10 mouse cellular contexts compared by ENCODE assay signal in genomic region chr4:99626047-99626844, GRCm38 (mm10). TPM values are rescaled to one million over a fixed set of nuclear protein-coding genes. Genes with fewer than 3 reads are reported as not detected.
DNase-seq lines count a peak whose midpoint lies in the region; ATAC-seq lines count a peak whose summit lies in the region.
"Had no signal": no experiment of that assay in that cellular context is flagged by ENCODE, and none has a peak within 500 bp of the region (broad histone marks: within the 10 kb centered on the region; RNA-seq: fewer than 3 reads in every experiment).

No protein-coding gene starts in this region.

- H3K9me3 ChIP-seq in kidney, embryonic 16.5 days (ENCODE audit: low read length): no peaks in the 10 kb centered on the region
- H3K9me3 ChIP-seq in forebrain, embryonic 15.5 days: no peaks in the 10 kb centered on the region
- no peaks in the 10 kb centered on the region for H3K9me3 ChIP-seq in limb, embryonic 12.5 days
- H3K9me3 ChIP-seq in neural tube, embryonic 14.5 days (ENCODE audit: control insufficient read depth, low read length): no peaks in the 10 kb centered on the region
- H3K9me3 ChIP-seq: megakaryocyte, embryonic 14.5 days had no signal

- no peak for DNase-seq in kidney, postnatal 14 days
- no peak for DNase-seq in right cerebral cortex, adult 2 months (ENCODE audit: low spot score in 2 of 2)
- no peak for DNase-seq in yolk sac, embryonic 10.5 days (ENCODE audit: low spot score)
- DNase-seq in layer of hippocampus, postnatal 14 days (ENCODE audit: low spot score in 2 of 2): no peak

- H3K27ac ChIP-seq in kidney, embryonic 16.5 days (ENCODE audit: low read length): no peak overlapping the region
- H3K27ac ChIP-seq in forebrain, embryonic 15.5 days (replicated peaks): no peak overlapping the region
- H3K27ac ChIP-seq in limb, embryonic 12.5 days: no peak overlapping the region
- no peak overlapping the region for H3K27ac ChIP-seq in neural tube, embryonic 14.5 days (ENCODE audit: low read depth, low read length)

- H3K4me3 ChIP-seq in kidney, embryonic 16.5 days (ENCODE audit: low read length): no peak overlapping the region
- H3K4me3 ChIP-seq in forebrain, embryonic 15.5 days: no peak overlapping the region
- H3K4me3 ChIP-seq in limb, embryonic 12.5 days (replicated peaks): no peak overlapping the region
- H3K4me3 ChIP-seq in neural tube, embryonic 14.5 days (ENCODE audit: low read depth, low read length): no peak overlapping the region
- H3K4me3 ChIP-seq: megakaryocyte, embryonic 14.5 days had no signal

- 0 out of 2 replicates have a peak, but pooled peaks cover 3% of the 10 kb centered on the region for H3K27me3 ChIP-seq in kidney, embryonic 16.5 days (ENCODE audit: insufficient read depth, low read length)
- H3K27me3 ChIP-seq in forebrain, embryonic 15.5 days: peaks cover 16% of the 10 kb centered on the region
- peaks cover 6% of the 10 kb centered on the region; the same call in 1 of the 2 replicates for H3K27me3 ChIP-seq in limb, embryonic 12.5 days
- H3K27me3 ChIP-seq in neural tube, embryonic 14.5 days (ENCODE audit: control insufficient read depth, insufficient read depth, low read length): 0 out of 2 replicates have a peak, but pooled peaks cover 3% of the 10 kb centered on the region

- no peaks in the 10 kb centered on the region for H3K4me1 ChIP-seq in kidney, embryonic 16.5 days (ENCODE audit: insufficient read depth, low read length)
- peaks cover 7% of the 10 kb centered on the region for H3K4me1 ChIP-seq in forebrain, embryonic 15.5 days
- H3K4me1 ChIP-seq in limb, embryonic 12.5 days (replicated peaks): peaks cover 7% of the 10 kb centered on the region
- peaks cover 4% of the 10 kb centered on the region; the same call in 1 of the 2 replicates for H3K4me1 ChIP-seq in neural tube, embryonic 14.5 days (ENCODE audit: control insufficient read depth, insufficient read depth, low read length)
- H3K4me1 ChIP-seq: megakaryocyte, embryonic 14.5 days had no signal

- peak overlapping the region; percentile 29; the same call in 1 of the 2 replicates for H3K4me2 ChIP-seq in kidney, embryonic 16.5 days (replicated peaks; ENCODE audit: low read depth, low read length)
- peak overlapping the region; percentile 36 for H3K4me2 ChIP-seq in forebrain, embryonic 15.5 days (replicated peaks)
- H3K4me2 ChIP-seq in limb, embryonic 12.5 days: peak overlapping the region; percentile 46
- H3K4me2 ChIP-seq in neural tube, embryonic 14.5 days (ENCODE audit: low read depth, low read length): peak overlapping the region; percentile 38; the same call in 1 of the 2 replicates

- H3K9ac ChIP-seq in kidney, embryonic 16.5 days (replicated peaks; ENCODE audit: low read length): no peak overlapping the region
- H3K9ac ChIP-seq in forebrain, embryonic 15.5 days (replicated peaks): no peak overlapping the region
- H3K9ac ChIP-seq in limb, embryonic 12.5 days (replicated peaks): no peak overlapping the region
- H3K9ac ChIP-seq in neural tube, embryonic 14.5 days (replicated peaks; ENCODE audit: low read depth, low read length): no peak overlapping the region

- no peak for ATAC-seq in kidney, embryonic 16.5 days (ENCODE audit: low FRiP score, low TSS enrichment)
- no peak for ATAC-seq in forebrain, embryonic 15.5 days (replicated peaks)
- ATAC-seq in limb, embryonic 12.5 days (ENCODE audit: insufficient number of reproducible peaks, insufficient read depth, low FRiP score, low TSS enrichment, low read depth): no peak
- peak; percentile 49; the same call in 1 of the 2 replicates for ATAC-seq in neural tube, embryonic 14.5 days (ENCODE audit: low read depth)

- H3K36me3 ChIP-seq in kidney, embryonic 16.5 days (ENCODE audit: insufficient read depth, low read length): no peaks in the 10 kb centered on the region
- H3K36me3 ChIP-seq in forebrain, embryonic 15.5 days: no peaks in the 10 kb centered on the region
- no peaks in the 10 kb centered on the region for H3K36me3 ChIP-seq in limb, embryonic 12.5 days
- no peaks in the 10 kb centered on the region for H3K36me3 ChIP-seq in neural tube, embryonic 14.5 days (ENCODE audit: control insufficient read depth, insufficient read depth, low read length)

- 15% methylated on average over 20 of the region's 24 CpGs for WGBS in kidney, embryonic 16.5 days
- 8% methylated on average over 22 of the region's 24 CpGs for WGBS in forebrain, embryonic 15.5 days
- 13% methylated on average over 22 of the region's 24 CpGs for WGBS in limb, embryonic 12.5 days
- 9% methylated on average over 20 of the region's 24 CpGs for WGBS in neural tube, embryonic 14.5 days

RNA-seq across cellular contexts. Expression of gene Foxd3, which starts 29.9 kb away (rescaled TPM):
- 0.09 TPM in 1 of 2 replicates, not detected in the other for polyA plus RNA-seq in kidney, embryonic 16.5 days (2015; fragmentation: Nextera tagmentation; extraction: Ambion mirVana)
- 0.11 TPM in 1 of 2 replicates, not detected in the other for polyA plus RNA-seq in forebrain, embryonic 15.5 days (2015; fragmentation: Nextera tagmentation; extraction: Ambion mirVana)
- polyA plus RNA-seq in limb, embryonic 12.5 days (2016; fragmentation: Nextera tagmentation; extraction: Ambion mirVana): 0.85 and 0.91 TPM in 2 replicates
- polyA plus RNA-seq in neural tube, embryonic 14.5 days (2014; fragmentation: Nextera tagmentation; extraction: Ambion mirVana): 2.5 and 3.2 TPM in 2 replicates
- total RNA-seq in layer of hippocampus, postnatal 14 days (2021): not detected
- total RNA-seq: MEL had no signal
